Mouse (Mus musculus) cortical plate, adult 2 months (tissue): Measurements from ENCODE around the gene D16Ertd472e. TPM values are rescaled to one million over a fixed set of nuclear protein-coding genes. Genes with fewer than 3 reads are reported as not detected.
"Not testable (repeated sequence)": the region's sequence is repeated elsewhere in the genome, so short reads cannot be mapped to it uniquely, and the experiment has no call there.

Experiments used
- H3K27ac ChIP-seq: fragments of 200-500 bp; 2 replicates; pipeline ENCODE4 v1.5.1; 2012; ENCODE audit warnings: low read length, control low read depth, inconsistent platforms; ENCODE audit not compliant: insufficient read depth
- H3K4me1 ChIP-seq: fragments of 200-500 bp; 2 replicates; pipeline ENCODE4 v1.6.1; 2011; ENCODE audit warnings: low read length; ENCODE audit not compliant: control insufficient read depth, insufficient read depth
- H3K4me3 ChIP-seq: fragments of 200-500 bp; 2 replicates; pipeline ENCODE4 v1.5.1; 2011; ENCODE audit warnings: mild to moderate bottlenecking, low read length, control low read depth; ENCODE audit not compliant: insufficient read depth
- CTCF ChIP-seq: fragments of 200-500 bp; IDR thresholded peaks from 2 replicates; pipeline ENCODE4 v1.5.1; 2011; ENCODE audit warnings: mild to moderate bottlenecking, control low read depth, low read length; ENCODE audit not compliant: insufficient read depth; ENCODE audit errors: extremely low read depth
- POLR2A ChIP-seq: fragments of 200-500 bp; IDR thresholded peaks from 2 replicates; pipeline ENCODE4 v1.6.1; 2011; ENCODE audit warnings: mild to moderate bottlenecking, low read length, control low read depth; ENCODE audit not compliant: insufficient read depth; ENCODE audit errors: extremely low read depth
- polyA plus RNA-seq: library from polyadenylated mRNA; depleted of rRNA; stranded (reverse); fragments of >200 nt; gene quantifications from 2 replicates; pipeline ENCODE4 v1.2.3, GENCODE M21; 2012; rRNA removed

D16Ertd472e gene
- polyA plus RNA-seq, 1 experiment: 6.8 TPM

- Histone ChIP-seq H3K27ac (no peak overlapping the region), H3K4me1 (no peaks in the 10 kb centered on the region), H3K4me3 (no peak overlapping the region)
- TF ChIP-seq POLR2A (no peak), CTCF (no peak)
These were observed 65.0 kb downstream of the D16Ertd472e start for GRCm38 (mm10) chr16:78511526-78511925.

- TF ChIP-seq POLR2A: no peak
- no peak for TF ChIP-seq CTCF
- H3K4me1 ChIP-seq: no peaks in the 10 kb centered on the region
- H3K27ac ChIP-seq: no peak overlapping the region
- no peak overlapping the region for H3K4me3 ChIP-seq
These were observed 74.0 kb downstream of the D16Ertd472e start for GRCm38 (mm10) chr16:78502492-78502891.

GRCm38 (mm10) chr16:78492696-78493095 is 83.8 kb downstream of the D16Ertd472e start:
- H3K4me1 ChIP-seq, H3K4me3 ChIP-seq, H3K27ac ChIP-seq: not testable (repeated sequence)

DNA sequence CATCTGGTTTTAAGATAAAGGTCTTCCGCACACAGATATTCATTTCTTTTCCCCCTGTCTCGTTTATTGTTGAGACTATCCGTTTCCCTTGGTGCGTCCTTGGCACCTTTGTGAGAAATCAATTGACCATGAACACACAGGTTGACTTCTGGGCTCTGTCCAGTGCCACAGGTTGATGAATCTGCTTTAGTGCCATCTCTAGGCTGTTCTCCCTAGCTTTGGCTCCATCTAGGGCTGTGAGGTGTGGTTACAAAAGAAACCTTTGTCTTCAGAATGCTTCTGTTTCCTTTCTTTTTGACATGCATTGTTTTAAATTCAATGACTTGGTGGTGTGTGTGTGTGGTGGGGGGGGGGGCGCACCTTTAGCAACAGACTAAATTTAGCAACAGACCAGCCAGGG is 85.7 kb downstream of the D16Ertd472e start:
- Histone ChIP-seq H3K4me1 (no peaks in the 10 kb centered on the region), H3K27ac (no peak overlapping the region), H3K4me3 (no peak overlapping the region)
- TF ChIP-seq POLR2A: no peak
- TF ChIP-seq CTCF: no peak

Other genes starting within 250 kb of the D16Ertd472e start
- gene Btg3, start 199.5 kb downstream of the D16Ertd472e start, polyA plus RNA-seq: 11.1 and 12.8 TPM in 2 replicates